Mouse (Mus musculus): ENCODE measurements at regions not wholly inside any gene's neighbourhood (a gene's known extent, or its start where the extent isn't known, plus 50 kb on each side); places are given as distances from the start of the nearest gene placed in this dataset.

- 67% methylated on average over 6 of the region's 6 CpGs for WGBS
- Histone ChIP-seq H3K4me1 (ENCODE audit: control insufficient read depth, insufficient read depth, low read length) (no peaks in the 10 kb centered on the region), H3K4me2 (ENCODE audit: low read length) (no peak overlapping the region), H3K9me3 (replicated peaks; ENCODE audit: control insufficient read depth, low read length) (no peaks in the 10 kb centered on the region), H3K36me3 (ENCODE audit: control insufficient read depth, insufficient read depth, low read length) (no peaks in the 10 kb centered on the region), H3K9ac (ENCODE audit: low read length) (no peak overlapping the region), H3K27ac (ENCODE audit: low read depth, low read length) (no peak overlapping the region), H3K27me3 (replicated peaks; ENCODE audit: control insufficient read depth, insufficient read depth, low read length) (no peaks in the 10 kb centered on the region), H3K4me3 (ENCODE audit: low read depth, low read length) (no peak overlapping the region)
- ATAC-seq, result no peak
- peak; percentile 7 for DNase-seq (ENCODE audit: low spot score)
These were observed 71.3 kb upstream of the Cep162 start for GRCm38 (mm10) chr9:87326374-87327295.

- Histone ChIP-seq H3K4me2 (ENCODE audit: low read length) (no peak overlapping the region), H3K27me3 (replicated peaks; ENCODE audit: control insufficient read depth, insufficient read depth, low read length) (no peaks in the 10 kb centered on the region), H3K4me1 (ENCODE audit: control insufficient read depth, insufficient read depth, low read length) (no peaks in the 10 kb centered on the region), H3K4me3 (ENCODE audit: low read depth, low read length) (no peak overlapping the region), H3K9ac (ENCODE audit: low read length) (no peak overlapping the region), H3K9me3 (replicated peaks; ENCODE audit: control insufficient read depth, low read length) (no peaks in the 10 kb centered on the region), H3K36me3 (ENCODE audit: control insufficient read depth, insufficient read depth, low read length) (no peaks in the 10 kb centered on the region), H3K27ac (ENCODE audit: low read depth, low read length) (no peak overlapping the region)
- no peak for DNase-seq (ENCODE audit: low spot score)
- 66% methylated on average over 2 of the region's 2 CpGs for WGBS
- ATAC-seq, result no peak
These were observed 68.4 kb upstream of the Cep162 start for GRCm38 (mm10) chr9:87323690-87324089.

GRCm38 (mm10) chr9:87320758-87321157 lies 65.4 kb upstream of the Cep162 start:
- Histone ChIP-seq H3K4me2 (ENCODE audit: low read length) (no peak overlapping the region), H3K27me3 (replicated peaks; ENCODE audit: control insufficient read depth, insufficient read depth, low read length) (no peaks in the 10 kb centered on the region), H3K4me1 (ENCODE audit: control insufficient read depth, insufficient read depth, low read length) (no peaks in the 10 kb centered on the region), H3K9me3 (replicated peaks; ENCODE audit: control insufficient read depth, low read length) (no peaks in the 10 kb centered on the region), H3K27ac (ENCODE audit: low read depth, low read length) (no peak overlapping the region), H3K36me3 (ENCODE audit: control insufficient read depth, insufficient read depth, low read length) (no peaks in the 10 kb centered on the region), H3K4me3 (ENCODE audit: low read depth, low read length) (no peak overlapping the region), H3K9ac (ENCODE audit: low read length) (no peak overlapping the region)
- 49% methylated on average over 13 of the region's 13 CpGs for WGBS
- DNase-seq (ENCODE audit: low spot score) (peak; percentile 11), ATAC-seq (0 out of 2 replicates have a peak, but pooled peaks have one; percentile 37)

- no peak overlapping the region for H3K4me3 ChIP-seq (ENCODE audit: low read depth, low read length)
- H3K4me2 ChIP-seq (ENCODE audit: low read length), result no peak overlapping the region
- ATAC-seq, result no peak
- WGBS, result 78% methylated on average over 7 of the region's 7 CpGs
- H3K9me3 ChIP-seq (replicated peaks; ENCODE audit: control insufficient read depth, low read length), result no peaks in the 10 kb centered on the region
- no peaks in the 10 kb centered on the region for H3K27me3 ChIP-seq (replicated peaks; ENCODE audit: control insufficient read depth, insufficient read depth, low read length)
- no peak overlapping the region for H3K27ac ChIP-seq (ENCODE audit: low read depth, low read length)
- DNase-seq (ENCODE audit: low spot score), result no peak
- H3K9ac ChIP-seq (ENCODE audit: low read length), result no peak overlapping the region
- no peaks in the 10 kb centered on the region for H3K4me1 ChIP-seq (ENCODE audit: control insufficient read depth, insufficient read depth, low read length)
- no peaks in the 10 kb centered on the region for H3K36me3 ChIP-seq (ENCODE audit: control insufficient read depth, insufficient read depth, low read length)
These were observed 63.4 kb upstream of the Cep162 start for GRCm38 (mm10) chr9:87318767-87319166.

GRCm38 (mm10) chr9:87310150-87310549 lies 54.8 kb upstream of the Cep162 start:
- Histone ChIP-seq H3K27me3 (replicated peaks; ENCODE audit: control insufficient read depth, insufficient read depth, low read length) (no peaks in the 10 kb centered on the region), H3K4me3 (ENCODE audit: low read depth, low read length) (no peak overlapping the region), H3K27ac (ENCODE audit: low read depth, low read length) (no peak overlapping the region), H3K9ac (ENCODE audit: low read length) (no peak overlapping the region), H3K4me1 (ENCODE audit: control insufficient read depth, insufficient read depth, low read length) (no peaks in the 10 kb centered on the region), H3K4me2 (ENCODE audit: low read length) (no peak overlapping the region), H3K9me3 (replicated peaks; ENCODE audit: control insufficient read depth, low read length) (no peaks in the 10 kb centered on the region), H3K36me3 (ENCODE audit: control insufficient read depth, insufficient read depth, low read length) (no peaks in the 10 kb centered on the region)
- WGBS, result 82% methylated on average over 6 of the region's 6 CpGs
- ATAC-seq (no peak), DNase-seq (ENCODE audit: low spot score) (no peak)

Measured in forebrain, embryonic 14.5 days (tissue).